12 mouse cellular contexts compared by ENCODE assay signal in genomic region chr14:79031230-79031740, GRCm38 (mm10).
DNase-seq lines count a peak whose midpoint lies in the region.
"Had no signal": no experiment of that assay in that cellular context is flagged by ENCODE, and none has a peak within 500 bp of the region (broad histone marks: within the 10 kb centered on the region; RNA-seq: fewer than 3 reads in every experiment).

No protein-coding gene starts in this region.

- DNase-seq in fat pad, adult 2 months (ENCODE audit: extremely low read depth, low read depth, low spot score), result peak; percentile 74
- DNase-seq in layer of hippocampus, adult 11-12 months (ENCODE audit: low spot score), result peak; percentile 67
- peak; percentile 21 for DNase-seq in layer of hippocampus, adult 9-10 months (ENCODE audit: low spot score)
- peak; percentile 68 to 71 for DNase-seq in layer of hippocampus, postnatal 36 days
- DNase-seq in gastrocnemius, postnatal 10 days, result no peak
- DNase-seq in kidney, postnatal 36 days, result no peak
- DNase-seq: adrenal gland, adult 8-10 months; forebrain, postnatal 0 days; gastrocnemius, postnatal 25 days; heart, adult 11 months; heart, postnatal 10 days; heart, postnatal 4 days had no signal

Comparison
In these comparisons a context has a peak if more than half of its experiments do, and no peak if none do; other contexts are left out.
1. DNase-seq: peak in fat pad, adult 2 months (single experiment), layer of hippocampus, adult 11-12 months (single experiment), layer of hippocampus, adult 9-10 months (single experiment) and layer of hippocampus, postnatal 36 days (2 of 2); none in gastrocnemius, postnatal 10 days (single experiment) and kidney, postnatal 36 days (0 of 2).